Mouse (Mus musculus): ENCODE results near the gene Txnrd2. TPM values are rescaled to one million over a fixed set of nuclear protein-coding genes. Genes with fewer than 3 reads are reported as not detected.
A peak's percentile ranks its signal among the peaks of the same experiment; 100 is the strongest.

Gene Txnrd2
- polyA plus RNA-seq (2016; fragmentation: Nextera tagmentation; extraction: Ambion mirVana): 23.1 and 26.1 TPM in 2 replicates

GRCm38 (mm10) chr16:18426215-18426791, at the start of gene Txnrd2:
Gene Txnrd2, plus strand, starts transcription at chr16:18426384.
- Histone ChIP-seq H3K9me3 (no peaks in the 10 kb centered on the region), H3K27ac (peak within 1 kb of the TSS; percentile 76), H3K9ac (replicated peaks) (peak within 1 kb of the TSS; percentile 86), H3K27me3 (no peaks in the 10 kb centered on the region), H3K36me3 (peaks cover 24% of the 10 kb centered on the region; the same call in 1 of the 2 replicates), H3K4me1 (replicated peaks) (peaks cover 26% of the 10 kb centered on the region), H3K4me2 (peak within 1 kb of the TSS; percentile 83), H3K4me3 (replicated peaks) (peak within 1 kb of the TSS; percentile 89)
- peak; percentile 66 for ATAC-seq (ENCODE audit: insufficient number of reproducible peaks, insufficient read depth, low FRiP score, low TSS enrichment, low read depth)
- under 1% methylated on average over 52 of the region's 52 CpGs for WGBS

- Histone ChIP-seq H3K27me3 (no peaks in the 10 kb centered on the region), H3K4me3 (replicated peaks) (no peak overlapping the region), H3K9ac (replicated peaks) (no peak overlapping the region), H3K4me1 (replicated peaks) (peaks cover 25% of the 10 kb centered on the region), H3K4me2 (no peak overlapping the region), H3K27ac (no peak overlapping the region), H3K9me3 (no peaks in the 10 kb centered on the region), H3K36me3 (no peaks in the 10 kb centered on the region)
- 36% methylated on average over 3 of the region's 3 CpGs for WGBS
- no peak for ATAC-seq (ENCODE audit: insufficient number of reproducible peaks, insufficient read depth, low FRiP score, low TSS enrichment, low read depth)
These were observed 49.0 kb upstream of the Txnrd2 start for GRCm38 (mm10) chr16:18377203-18377602.

- WGBS: 26% methylated on average over 1 of the region's 1 CpGs
- Histone ChIP-seq H3K4me1 (replicated peaks) (peaks cover 26% of the 10 kb centered on the region), H3K27ac (no peak overlapping the region), H3K9me3 (no peaks in the 10 kb centered on the region), H3K4me2 (no peak overlapping the region), H3K9ac (replicated peaks) (no peak overlapping the region), H3K4me3 (replicated peaks) (no peak overlapping the region), H3K36me3 (no peaks in the 10 kb centered on the region), H3K27me3 (no peaks in the 10 kb centered on the region)
- no peak for ATAC-seq (ENCODE audit: insufficient number of reproducible peaks, insufficient read depth, low FRiP score, low TSS enrichment, low read depth)
These were observed 47.7 kb upstream of the Txnrd2 start for GRCm38 (mm10) chr16:18378489-18378888.

GRCm38 (mm10) chr16:18379338-18380001, 46.7 kb upstream of the Txnrd2 start:
- H3K36me3 ChIP-seq: no peaks in the 10 kb centered on the region
- H3K27me3 ChIP-seq: no peaks in the 10 kb centered on the region
- ATAC-seq (ENCODE audit: insufficient number of reproducible peaks, insufficient read depth, low FRiP score, low TSS enrichment, low read depth): no peak
- H3K4me2 ChIP-seq: no peak overlapping the region
- peak overlapping the region; percentile 29; the same call in 1 of the 2 replicates for H3K27ac ChIP-seq
- WGBS: 88% methylated on average over 8 of the region's 8 CpGs
- peaks cover 33% of the 10 kb centered on the region for H3K4me1 ChIP-seq (replicated peaks)
- no peak overlapping the region for H3K9ac ChIP-seq (replicated peaks)
- H3K4me3 ChIP-seq (replicated peaks): no peak overlapping the region
- no peaks in the 10 kb centered on the region for H3K9me3 ChIP-seq

GRCm38 (mm10) chr16:18380495-18381063, 45.6 kb upstream of the Txnrd2 start:
- no peak overlapping the region for H3K9ac ChIP-seq (replicated peaks)
- no peak overlapping the region for H3K4me3 ChIP-seq (replicated peaks)
- no peaks in the 10 kb centered on the region for H3K27me3 ChIP-seq
- H3K9me3 ChIP-seq: no peaks in the 10 kb centered on the region
- no peaks in the 10 kb centered on the region for H3K36me3 ChIP-seq
- H3K27ac ChIP-seq: no peak overlapping the region; the same call in 1 of the 2 replicates
- peak; percentile 58; the same call in 1 of the 2 replicates for ATAC-seq (ENCODE audit: insufficient number of reproducible peaks, insufficient read depth, low FRiP score, low TSS enrichment, low read depth)
- 47% methylated on average over 6 of the region's 6 CpGs for WGBS
- no peak overlapping the region for H3K4me2 ChIP-seq
- peaks cover 33% of the 10 kb centered on the region for H3K4me1 ChIP-seq (replicated peaks)

- H3K4me2 ChIP-seq: no peak overlapping the region
- no peak overlapping the region for H3K27ac ChIP-seq
- no peaks in the 10 kb centered on the region for H3K36me3 ChIP-seq
- no peak overlapping the region for H3K9ac ChIP-seq (replicated peaks)
- 48% methylated on average over 6 of the region's 6 CpGs for WGBS
- peaks cover 33% of the 10 kb centered on the region for H3K4me1 ChIP-seq (replicated peaks)
- H3K4me3 ChIP-seq (replicated peaks): no peak overlapping the region
- H3K27me3 ChIP-seq: no peaks in the 10 kb centered on the region
- ATAC-seq (ENCODE audit: insufficient number of reproducible peaks, insufficient read depth, low FRiP score, low TSS enrichment, low read depth): no peak
- H3K9me3 ChIP-seq: no peaks in the 10 kb centered on the region
These were observed 44.4 kb upstream of the Txnrd2 start for GRCm38 (mm10) chr16:18381621-18382258.

- ATAC-seq (ENCODE audit: insufficient number of reproducible peaks, insufficient read depth, low FRiP score, low TSS enrichment, low read depth): no peak
- Histone ChIP-seq H3K4me1 (replicated peaks) (peaks cover 44% of the 10 kb centered on the region), H3K4me3 (replicated peaks) (no peak overlapping the region), H3K9ac (replicated peaks) (no peak overlapping the region), H3K36me3 (no peaks in the 10 kb centered on the region), H3K4me2 (no peak overlapping the region), H3K9me3 (no peaks in the 10 kb centered on the region), H3K27ac (0 out of 2 replicates have a peak overlapping the region, but pooled peaks have one; percentile 17), H3K27me3 (no peaks in the 10 kb centered on the region)
- WGBS: 78% methylated on average over 9 of the region's 9 CpGs
These were observed 43.0 kb upstream of the Txnrd2 start for GRCm38 (mm10) chr16:18383045-18383726.

- no peak overlapping the region for H3K4me2 ChIP-seq
- whole genome bisulfite sequencing: 3% methylated on average over 3 of the region's 3 CpGs
- H3K27me3 ChIP-seq: no peaks in the 10 kb centered on the region
- H3K9ac ChIP-seq (replicated peaks): no peak overlapping the region
- H3K36me3 ChIP-seq: no peaks in the 10 kb centered on the region
- no peak for ATAC-seq (ENCODE audit: insufficient number of reproducible peaks, insufficient read depth, low FRiP score, low TSS enrichment, low read depth)
- peaks cover 50% of the 10 kb centered on the region for H3K4me1 ChIP-seq (replicated peaks)
- no peak overlapping the region for H3K4me3 ChIP-seq (replicated peaks)
- no peaks in the 10 kb centered on the region for H3K9me3 ChIP-seq
- H3K27ac ChIP-seq: 0 out of 2 replicates have a peak overlapping the region, but pooled peaks have one; percentile 17
These were observed 42.4 kb upstream of the Txnrd2 start for GRCm38 (mm10) chr16:18383756-18384155.

GRCm38 (mm10) chr16:18384211-18384610, 42.0 kb upstream of the Txnrd2 start:
- no peaks in the 10 kb centered on the region for H3K27me3 ChIP-seq
- no peak for ATAC-seq (ENCODE audit: insufficient number of reproducible peaks, insufficient read depth, low FRiP score, low TSS enrichment, low read depth)
- no peak overlapping the region for H3K9ac ChIP-seq (replicated peaks)
- H3K9me3 ChIP-seq: no peaks in the 10 kb centered on the region
- no peak overlapping the region for H3K4me2 ChIP-seq
- 82% methylated on average over 7 of the region's 7 CpGs for WGBS
- no peak overlapping the region for H3K4me3 ChIP-seq (replicated peaks)
- peaks cover 54% of the 10 kb centered on the region for H3K4me1 ChIP-seq (replicated peaks)
- no peaks in the 10 kb centered on the region for H3K36me3 ChIP-seq
- H3K27ac ChIP-seq: no peak overlapping the region

- no peak overlapping the region for H3K27ac ChIP-seq
- no peaks in the 10 kb centered on the region for H3K9me3 ChIP-seq
- 79% methylated on average over 8 of the region's 8 CpGs for WGBS
- H3K4me3 ChIP-seq (replicated peaks): no peak overlapping the region
- H3K4me1 ChIP-seq (replicated peaks): peaks cover 55% of the 10 kb centered on the region
- no peaks in the 10 kb centered on the region for H3K27me3 ChIP-seq
- no peaks in the 10 kb centered on the region for H3K36me3 ChIP-seq
- no peak for ATAC-seq (ENCODE audit: insufficient number of reproducible peaks, insufficient read depth, low FRiP score, low TSS enrichment, low read depth)
- no peak overlapping the region for H3K9ac ChIP-seq (replicated peaks)
- H3K4me2 ChIP-seq: no peak overlapping the region
These were observed 41.5 kb upstream of the Txnrd2 start for GRCm38 (mm10) chr16:18384659-18385058.

GRCm38 (mm10) chr16:18385411-18385810, 40.8 kb upstream of the Txnrd2 start:
- no peak overlapping the region for H3K9ac ChIP-seq (replicated peaks)
- no peaks in the 10 kb centered on the region for H3K27me3 ChIP-seq
- peaks cover 49% of the 10 kb centered on the region for H3K4me1 ChIP-seq (replicated peaks)
- no peak overlapping the region for H3K27ac ChIP-seq
- H3K9me3 ChIP-seq: no peaks in the 10 kb centered on the region
- no peaks in the 10 kb centered on the region for H3K36me3 ChIP-seq
- ATAC-seq (ENCODE audit: insufficient number of reproducible peaks, insufficient read depth, low FRiP score, low TSS enrichment, low read depth): no peak
- H3K4me2 ChIP-seq: no peak overlapping the region
- no peak overlapping the region for H3K4me3 ChIP-seq (replicated peaks)
- WGBS: 79% methylated on average over 5 of the region's 5 CpGs

Data from limb, embryonic 12.5 days (tissue).